Mouse (Mus musculus) kidney, adult 9 months (tissue): ENCODE measurements around the gene Gm20219.

Experiments
- DNase-seq: peaks from one replicate; pipeline ENCODE4 v3.0.0; 2022

The Gm20219 gene

DNA sequence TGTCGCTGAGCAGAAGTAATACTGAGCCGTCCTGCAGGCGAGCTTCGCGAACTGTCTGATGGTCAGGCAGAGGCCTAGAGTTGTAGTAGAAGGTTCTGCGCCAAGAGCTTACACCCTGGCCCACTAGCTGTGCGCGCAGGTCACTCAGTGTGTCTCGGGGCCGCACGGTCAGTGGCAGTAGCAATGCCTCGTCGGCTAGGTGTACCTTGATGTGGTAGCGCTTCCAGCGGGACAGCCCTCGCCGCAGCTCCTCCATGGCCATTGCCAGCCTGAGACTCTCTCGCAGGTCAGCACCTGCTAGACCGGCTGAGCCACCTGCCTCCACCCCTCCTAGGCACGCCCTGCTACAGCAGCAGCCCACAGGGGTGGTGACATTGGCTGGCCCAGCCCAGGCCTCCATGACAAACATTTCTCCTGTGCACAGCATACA, at the start of gene Gm20219:
TSS of gene Gm20219 (minus strand) at position 266 of the 430 bp plus-strand sequence.
- no peak for DNase-seq

- no peak for DNase-seq
Observed at GRCm38 (mm10) chr17:56604070-56604380, 49.8 kb upstream of the Gm20219 start.

- no peak for DNase-seq
Observed at GRCm38 (mm10) chr17:56603186-56604069, 49.2 kb upstream of the Gm20219 start.

DNA sequence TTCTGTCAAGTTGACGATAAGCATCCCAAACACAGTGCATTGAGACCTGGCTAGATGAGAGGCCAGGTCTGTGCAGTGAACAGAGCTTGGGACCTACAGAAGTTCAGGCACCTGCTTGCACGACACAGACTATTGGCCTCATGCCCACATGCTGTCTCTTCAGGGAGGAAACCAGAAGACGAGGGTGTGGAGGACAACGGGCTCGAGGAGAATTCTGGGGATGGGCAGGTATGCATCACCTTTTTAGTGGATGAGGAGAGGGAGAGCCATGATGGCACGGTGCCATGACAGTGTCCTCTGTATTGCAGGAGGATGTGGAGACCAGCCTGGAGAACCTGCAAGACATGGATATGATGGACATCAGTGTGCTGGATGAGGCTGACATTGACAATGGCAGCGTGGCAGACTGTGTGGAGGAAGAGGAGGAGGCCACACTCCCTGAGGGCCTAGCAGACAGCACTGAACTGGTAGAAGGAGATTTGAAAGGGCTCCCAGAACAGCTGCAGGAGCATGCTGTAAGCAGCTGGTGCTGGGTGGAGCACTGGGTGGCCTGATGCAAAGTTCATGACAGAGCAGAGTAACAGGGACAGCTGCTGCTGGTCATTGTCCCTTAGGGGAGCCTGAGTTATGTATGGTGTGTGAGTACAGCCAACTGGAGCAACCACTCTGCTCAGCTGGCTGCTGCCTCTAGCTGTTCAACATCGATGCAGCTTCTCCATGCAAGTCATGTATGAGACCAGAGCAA, 39.5 kb upstream of the Gm20219 start:
- no peak for DNase-seq

DNA sequence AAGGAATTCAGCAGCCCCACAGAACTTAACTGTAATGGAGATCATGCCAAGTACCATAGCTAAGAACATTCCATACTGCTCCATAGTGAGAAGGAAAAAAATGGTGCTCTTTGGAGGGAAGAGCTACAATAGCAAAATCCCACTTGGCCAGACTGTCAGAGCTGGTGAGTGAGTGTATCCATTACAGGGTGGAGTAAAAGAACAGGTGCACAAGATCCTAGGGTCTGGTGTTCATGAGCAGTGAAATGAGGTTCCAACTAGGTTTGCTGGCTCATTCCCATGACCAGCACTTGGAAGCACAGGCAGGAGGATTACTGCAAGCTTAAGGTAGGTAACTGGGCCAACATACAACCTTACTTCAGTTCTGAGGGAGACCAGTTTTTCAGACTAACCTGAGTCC, 38.4 kb upstream of the Gm20219 start:
- no peak for DNase-seq

- DNase-seq = no peak
Observed at GRCm38 (mm10) chr17:56588921-56589320, 34.7 kb upstream of the Gm20219 start.

DNA sequence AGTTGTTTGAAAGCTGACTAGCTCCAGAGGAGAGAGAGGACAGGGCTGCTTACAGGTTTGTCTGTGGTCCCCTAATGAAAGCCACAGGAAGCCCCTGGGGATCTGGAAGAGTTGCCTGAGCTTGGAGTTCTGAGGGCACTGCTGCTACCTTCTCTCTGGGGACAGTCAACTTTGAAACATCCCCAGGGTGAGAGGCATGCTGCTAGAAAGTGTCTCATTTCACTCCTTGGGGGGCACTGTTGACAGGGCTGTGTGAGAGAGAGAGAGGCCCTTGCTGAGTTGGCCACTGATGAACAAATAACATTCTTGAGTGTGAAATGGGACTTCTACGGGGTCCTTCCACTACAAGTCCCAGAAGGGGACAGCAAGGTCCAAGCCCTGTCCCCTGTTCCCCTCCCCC, 33.6 kb upstream of the Gm20219 start:
- DNase-seq = no peak

- DNase-seq = peak; percentile 44
Observed at GRCm38 (mm10) chr17:56585171-56585821, 31.1 kb upstream of the Gm20219 start.

GRCm38 (mm10) chr17:56584257-56585130, 30.3 kb upstream of the Gm20219 start, which contains the start of the genes Safb2 and Safb:
Safb2 (minus strand) TSS chr17:56584585.
Safb (plus strand) TSS chr17:56584825.
- DNase-seq = peak; percentile 99

GRCm38 (mm10) chr17:56583611-56584256, 29.5 kb upstream of the Gm20219 start:
- peak; percentile 53 for DNase-seq

- DNase-seq = no peak
Observed at GRCm38 (mm10) chr17:56583071-56583470, 28.9 kb upstream of the Gm20219 start.

- no peak for DNase-seq
Observed at GRCm38 (mm10) chr17:56572939-56573338, 18.8 kb upstream of the Gm20219 start.

GRCm38 (mm10) chr17:56572154-56572553, 18.0 kb upstream of the Gm20219 start:
- DNase-seq = peak; percentile 36

DNA sequence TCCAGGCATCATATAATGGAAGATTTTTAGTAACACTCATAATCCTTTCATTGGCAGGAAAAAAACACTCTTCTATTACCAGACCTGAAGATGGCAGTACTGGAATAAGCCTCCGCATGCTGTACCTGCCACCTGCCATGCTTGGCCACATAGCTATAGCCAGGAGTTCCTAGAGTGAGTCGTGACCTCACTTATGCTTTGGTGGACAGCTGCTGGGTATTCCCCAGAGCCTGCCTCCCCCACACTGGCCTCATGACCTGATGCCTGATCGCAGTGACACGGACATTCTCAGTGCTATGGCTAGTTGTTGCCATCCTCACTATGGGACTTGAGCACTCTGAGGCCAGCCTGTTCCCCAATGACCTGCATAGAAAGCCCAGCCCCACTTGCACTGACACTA, 16.1 kb upstream of the Gm20219 start:
- DNase-seq = no peak

GRCm38 (mm10) chr17:56567370-56567769, 13.2 kb upstream of the Gm20219 start:
- DNase-seq = no peak

GRCm38 (mm10) chr17:56566918-56567317, 12.7 kb upstream of the Gm20219 start:
- DNase-seq = no peak

DNA sequence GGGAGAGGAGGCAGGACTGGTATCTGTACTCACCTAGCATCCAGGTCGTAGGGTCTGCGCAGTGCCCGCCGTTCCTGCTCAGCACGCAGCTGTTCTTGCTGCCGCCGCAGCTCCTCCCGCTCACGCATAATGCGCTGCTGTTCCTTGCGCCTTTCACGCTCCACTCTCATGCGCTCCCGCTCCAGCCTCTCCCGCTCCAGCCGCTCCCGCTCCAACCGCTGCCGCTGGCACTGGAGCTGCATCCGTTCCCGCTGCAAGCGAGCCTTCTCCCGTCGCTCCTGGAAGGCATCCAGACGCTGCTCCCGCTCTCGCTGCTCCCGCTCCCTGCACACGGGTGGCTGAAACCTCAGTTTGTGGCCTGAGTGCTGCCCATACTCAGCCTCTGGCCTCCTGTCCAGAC, 12.1 kb upstream of the Gm20219 start:
- DNase-seq = no peak

DNA sequence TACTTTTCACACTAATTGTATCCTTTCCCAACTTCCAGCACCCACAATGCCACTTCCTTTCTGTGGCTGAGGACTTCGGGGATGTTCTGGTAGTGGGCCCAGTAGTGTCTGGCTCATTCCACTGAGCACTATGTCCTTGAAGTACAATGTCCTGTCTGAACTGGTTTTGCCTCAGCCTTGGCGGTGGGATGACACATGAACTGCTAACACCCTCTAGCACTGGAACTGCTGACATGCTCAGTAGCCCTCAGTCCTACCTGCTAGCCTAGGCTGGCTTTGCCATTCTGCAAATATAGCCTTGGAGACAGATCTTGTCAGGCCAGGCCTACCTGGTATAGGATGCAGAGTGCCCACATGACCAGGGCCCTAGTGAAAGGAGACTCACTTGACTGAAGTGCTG, 7.7 kb upstream of the Gm20219 start:
- no peak for DNase-seq

- DNase-seq = no peak
Observed at GRCm38 (mm10) chr17:56560131-56560530, 5.9 kb upstream of the Gm20219 start.

DNA sequence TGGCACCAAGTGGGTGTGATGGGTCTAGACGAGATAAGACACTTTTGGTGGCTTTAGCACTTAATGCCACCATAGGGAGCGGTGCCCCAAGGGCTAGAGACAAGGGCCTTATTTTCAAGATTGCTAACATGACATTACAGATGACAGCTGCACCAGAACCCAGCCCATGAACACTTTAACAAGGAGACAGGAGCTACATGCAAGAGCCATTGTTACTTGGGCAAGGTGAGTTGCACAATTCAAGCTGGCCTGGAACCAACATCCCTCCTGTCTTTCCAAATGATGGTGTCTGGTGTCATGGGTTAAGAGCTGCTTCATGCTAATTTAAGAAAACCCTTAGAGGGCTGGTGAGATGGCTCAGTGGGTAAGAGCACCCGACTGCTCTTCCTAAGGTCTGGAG, 5.2 kb upstream of the Gm20219 start:
- DNase-seq = no peak

DNA sequence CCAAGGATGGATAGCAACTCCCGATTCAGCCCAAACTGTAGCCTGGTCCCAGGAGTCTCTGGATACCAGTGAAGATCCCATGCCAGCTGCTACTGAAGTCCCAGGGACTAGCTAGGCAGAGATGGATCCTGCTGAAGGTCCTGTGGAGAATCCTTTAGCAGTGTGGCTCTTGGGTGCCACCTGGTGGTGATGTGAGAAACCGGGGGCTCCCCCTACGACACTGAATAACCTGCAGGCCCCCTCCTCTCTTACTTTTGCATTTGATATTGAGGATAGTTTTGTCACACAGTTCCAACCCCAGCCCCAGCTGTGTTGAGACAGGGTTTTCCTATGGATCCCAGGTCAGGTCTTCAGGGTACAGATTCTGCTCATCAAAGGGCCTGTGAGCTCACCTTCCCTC, 4.3 kb upstream of the Gm20219 start:
- peak; percentile 62 for DNase-seq

- peak; percentile 70 for DNase-seq
Observed at GRCm38 (mm10) chr17:56552781-56553363, 1.3 kb downstream of the Gm20219 start.
